Mouse (Mus musculus): ENCODE results near the gene Gm815. TPM values are rescaled to one million over a fixed set of nuclear protein-coding genes. Genes with fewer than 3 reads are reported as not detected.

The Gm815 gene
- total RNA-seq (2021) = not detected

- DNase-seq = no peak
These were observed at the start of gene Gm815 for GRCm38 (mm10) chr19:26885616-26886015. Gene Gm815, plus strand, starts transcription at chr19:26885881.

GRCm38 (mm10) chr19:26837626-26838025 is 48.1 kb upstream of the Gm815 start:
- no peak for DNase-seq

GRCm38 (mm10) chr19:26843896-26844295 is 41.8 kb upstream of the Gm815 start:
- DNase-seq = no peak

GRCm38 (mm10) chr19:26844813-26845212 is 40.9 kb upstream of the Gm815 start:
- DNase-seq = no peak

GRCm38 (mm10) chr19:26845276-26846016 is 40.2 kb upstream of the Gm815 start:
- peak; percentile 82 to 85 for DNase-seq

GRCm38 (mm10) chr19:26846017-26846285 is 39.7 kb upstream of the Gm815 start:
- DNase-seq = no peak

- DNase-seq = no peak
These were observed 34.5 kb upstream of the Gm815 start for GRCm38 (mm10) chr19:26851017-26851782.

GRCm38 (mm10) chr19:26852325-26852900 is 33.3 kb upstream of the Gm815 start:
- no peak for DNase-seq

GRCm38 (mm10) chr19:26853701-26854282 is 31.9 kb upstream of the Gm815 start:
- DNase-seq = no peak

- no peak for DNase-seq
These were observed 31.0 kb upstream of the Gm815 start for GRCm38 (mm10) chr19:26854661-26855060.

- no peak for DNase-seq
These were observed 30.5 kb upstream of the Gm815 start for GRCm38 (mm10) chr19:26855152-26855551.

GRCm38 (mm10) chr19:26858427-26859194 is 27.1 kb upstream of the Gm815 start:
- DNase-seq = no peak

- DNase-seq = no peak
These were observed 26.5 kb upstream of the Gm815 start for GRCm38 (mm10) chr19:26859195-26859570.

GRCm38 (mm10) chr19:26863662-26864061 is 22.0 kb upstream of the Gm815 start:
- DNase-seq = no peak

- no peak for DNase-seq
These were observed 20.5 kb upstream of the Gm815 start for GRCm38 (mm10) chr19:26864975-26865690.

GRCm38 (mm10) chr19:26865736-26866135 is 19.9 kb upstream of the Gm815 start:
- DNase-seq = no peak

GRCm38 (mm10) chr19:26869591-26869990 is 16.1 kb upstream of the Gm815 start:
- no peak for DNase-seq

GRCm38 (mm10) chr19:26870280-26870679 is 15.4 kb upstream of the Gm815 start:
- DNase-seq = no peak

- DNase-seq = no peak
These were observed 14.6 kb upstream of the Gm815 start for GRCm38 (mm10) chr19:26871096-26871495.

GRCm38 (mm10) chr19:26872886-26873285 is 12.8 kb upstream of the Gm815 start:
- peak; percentile 12 to 15 for DNase-seq

GRCm38 (mm10) chr19:26875601-26876000 is 10.1 kb upstream of the Gm815 start:
- no peak for DNase-seq
